Mouse (Mus musculus): Measurements from ENCODE around the gene Fbxw7.

GRCm38 (mm10) chr3:84929171-84929570, 114.1 kb downstream of the Fbxw7 start:
- TF ChIP-seq GATA1 (IDR thresholded peaks at IDR 0.05; ENCODE audit: low read length), result no peak
- no peak for TF ChIP-seq TAL1 (IDR thresholded peaks at IDR 0.05; ENCODE audit: low read length)

All from erythroblast, embryonic 14.5 days (primary cell).